Comparison of ENCODE assay signal across 13 mouse cellular contexts in the genomic region with DNA sequence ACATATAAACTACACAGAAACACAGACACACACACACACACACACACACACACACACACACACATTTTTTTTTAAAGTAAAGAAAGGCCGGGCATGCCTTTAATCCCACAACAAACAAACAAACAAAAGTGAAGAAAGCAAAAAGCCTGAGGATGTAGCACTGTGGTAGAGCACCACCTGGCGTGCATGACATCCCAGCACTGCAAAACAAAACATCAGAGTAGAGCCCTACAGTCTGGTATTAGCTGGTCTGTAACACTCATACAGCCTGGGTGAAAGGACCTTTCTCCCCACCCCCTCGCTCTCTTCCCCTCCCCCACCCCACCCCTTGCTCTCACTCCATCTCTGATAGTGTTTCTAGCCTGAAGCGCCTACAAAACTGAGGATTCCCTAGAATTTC. TPM values are rescaled to one million over a fixed set of nuclear protein-coding genes. Genes with fewer than 3 reads are reported as not detected.
"Had no signal": no experiment of that assay in that cellular context is flagged by ENCODE, and none has a peak within 500 bp of the region (broad histone marks: within the 10 kb centered on the region; RNA-seq: fewer than 3 reads in every experiment).

No protein-coding gene starts in this region.

- H3K9ac ChIP-seq: kidney, embryonic 15.5 days; limb, embryonic 13.5 days; liver, embryonic 15.5 days; lung, embryonic 15.5 days; midbrain, embryonic 12.5 days; neural tube, embryonic 15.5 days had no signal

- H3K4me2 ChIP-seq: kidney, embryonic 15.5 days; limb, embryonic 13.5 days; liver, embryonic 15.5 days; lung, embryonic 15.5 days; midbrain, embryonic 12.5 days; neural tube, embryonic 15.5 days had no signal

- H3K4me3 ChIP-seq: kidney, embryonic 15.5 days; limb, embryonic 13.5 days; liver, embryonic 15.5 days; lung, embryonic 15.5 days; midbrain, embryonic 12.5 days; myocyte; neural tube, embryonic 15.5 days had no signal

- H3K36me3 ChIP-seq: kidney, embryonic 15.5 days; limb, embryonic 13.5 days; liver, embryonic 15.5 days; lung, embryonic 15.5 days; midbrain, embryonic 12.5 days had no signal

- H3K4me1 ChIP-seq: limb, embryonic 13.5 days; lung, embryonic 15.5 days had no signal

- H3K9me3 ChIP-seq: kidney, embryonic 15.5 days; limb, embryonic 13.5 days; liver, embryonic 15.5 days; lung, embryonic 15.5 days; midbrain, embryonic 12.5 days; neural tube, embryonic 15.5 days had no signal

- H3K27ac ChIP-seq: kidney, embryonic 15.5 days; limb, embryonic 13.5 days; liver, embryonic 15.5 days; lung, embryonic 15.5 days; midbrain, embryonic 12.5 days; neural tube, embryonic 15.5 days had no signal

- DNase-seq: kidney, adult 18-20 months; kidney, postnatal 25 days; left cerebral cortex, postnatal 4 days; lung, postnatal 14 days; thymus, postnatal 36 days had no signal

RNA-seq across cellular contexts. Expression of a gene that starts 45.3 kb away (rescaled TPM):
- polyA plus RNA-seq: liver, adult 2 months; myocyte had no signal
